Mouse (Mus musculus) testis, adult 10 weeks (tissue): Measurements from ENCODE around the gene Rhou. TPM values are rescaled to one million over a fixed set of nuclear protein-coding genes. Genes with fewer than 3 reads are reported as not detected.

Source experiments
- polyA plus RNA-seq: library from polyadenylated mRNA; stranded (reverse); fragments of 350-450 nt; fragmentation: Illumina TruSeq; extraction: RNeasy Lipid Tissue Mini Kit (QIAGEN cat#74804); gene quantifications from one replicate; pipeline ENCODE4 v1.2.3, GENCODE M21; 2014; ENCODE audit warnings: low read depth, low replicate concordance

Rhou gene
- polyA plus RNA-seq: 9.1 TPM

DNA sequence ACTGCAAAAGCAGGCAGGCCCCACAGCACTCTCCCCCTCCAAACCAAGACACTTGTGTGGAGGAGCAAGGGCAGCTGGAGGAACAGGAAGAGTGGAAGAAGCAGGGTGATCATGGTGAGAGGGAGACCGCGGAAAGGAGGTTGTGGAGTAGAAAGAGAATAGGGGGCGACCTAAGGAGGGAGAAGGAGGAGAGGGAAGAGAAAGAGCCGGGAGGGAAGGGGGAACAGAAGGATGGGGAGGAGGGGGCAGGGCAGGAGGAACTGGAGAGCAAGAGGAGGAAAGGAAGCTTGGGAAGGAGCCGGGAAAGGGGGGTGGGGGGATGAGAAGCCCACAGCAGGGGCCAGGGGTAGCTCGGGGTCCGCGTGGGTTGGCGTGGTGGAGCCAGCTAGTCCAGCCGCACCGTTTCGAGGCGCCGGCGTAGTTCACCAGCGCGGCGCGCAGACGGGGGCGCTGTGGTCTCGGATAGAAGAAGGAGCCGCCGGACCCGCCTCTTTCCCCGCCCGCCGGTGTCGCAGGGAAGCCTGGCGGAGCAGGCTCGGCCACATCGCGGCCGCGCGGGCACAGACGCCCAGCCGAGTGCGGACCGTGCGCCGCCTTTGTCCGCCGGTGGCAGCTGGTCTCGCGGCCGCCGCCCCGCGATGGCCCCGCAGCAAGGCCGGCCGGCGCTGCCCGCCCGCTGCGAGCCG, at the start of gene Rhou:
Gene Rhou, plus strand, starts transcription at position 622 of the 686 bp plus-strand sequence.

Other genes starting within 250 kb of the Rhou start
- gene Mc1r, start 246.8 kb upstream of the Rhou start, polyA plus RNA-seq: not detected
- 2.6 TPM for gene Tubb3, start 242.5 kb upstream of the Rhou start, polyA plus RNA-seq
- gene Def8, start 230.4 kb upstream of the Rhou start, polyA plus RNA-seq: 0.35 TPM
- 7.6 TPM for gene Afg3l1, start 176.0 kb upstream of the Rhou start, polyA plus RNA-seq
- gene Dbndd1, start 138.5 kb upstream of the Rhou start, polyA plus RNA-seq: 6.0 TPM
- 10.6 TPM for gene Gas8, start 135.1 kb upstream of the Rhou start, polyA plus RNA-seq
- 2.2 TPM for gene Rab4a, start 152.1 kb downstream of the Rhou start, polyA plus RNA-seq
- gene Ccsap, start 206.3 kb downstream of the Rhou start, polyA plus RNA-seq: 6.4 TPM
- gene Acta1, start 240.8 kb downstream of the Rhou start, polyA plus RNA-seq: not detected